Mouse (Mus musculus): ENCODE data around the gene Adprhl1. TPM values are rescaled to one million over a fixed set of nuclear protein-coding genes. Genes with fewer than 3 reads are reported as not detected.
A peak's percentile ranks its signal among the peaks of the same experiment; 100 is the strongest.

The Adprhl1 gene
- polyA plus RNA-seq (2015; fragmentation: Nextera tagmentation; extraction: Ambion mirVana): 0.48 and 1.4 TPM in 2 replicates

- ATAC-seq (replicated peaks; ENCODE audit: low FRiP score): peak; percentile 75
- Histone ChIP-seq H3K4me1 (no peaks in the 10 kb centered on the region), H3K4me2 (no peak within 1 kb of the TSS), H3K36me3 (peaks cover 38% of the 10 kb centered on the region), H3K27ac (no peak within 1 kb of the TSS), H3K4me3 (replicated peaks) (no peak within 1 kb of the TSS), H3K27me3 (peaks cover 6% of the 10 kb centered on the region; the same call in 1 of the 2 replicates), H3K9ac (no peak within 1 kb of the TSS), H3K9me3 (replicated peaks) (no peaks in the 10 kb centered on the region)
- WGBS: 37% methylated on average over 8 of the region's 8 CpGs
Measured at GRCm38 (mm10) chr8:13254019-13254418, at the start of gene Adprhl1. TSS of gene Adprhl1 (minus strand) at chr8:13254162.

- no peak for ATAC-seq (replicated peaks; ENCODE audit: low FRiP score)
- WGBS: 91% methylated on average over 7 of the region's 7 CpGs
- Histone ChIP-seq H3K9me3 (replicated peaks) (no peaks in the 10 kb centered on the region; the same call in 1 of the 2 replicates), H3K9ac (no peak overlapping the region), H3K36me3 (peaks cover 89% of the 10 kb centered on the region), H3K4me3 (replicated peaks) (no peak overlapping the region), H3K4me2 (no peak overlapping the region), H3K27ac (no peak overlapping the region), H3K27me3 (no peaks in the 10 kb centered on the region), H3K4me1 (no peaks in the 10 kb centered on the region)
Measured at GRCm38 (mm10) chr8:13301036-13301435, 47.1 kb upstream of the Adprhl1 start.

- Histone ChIP-seq H3K9ac (no peak overlapping the region), H3K9me3 (replicated peaks) (no peaks in the 10 kb centered on the region), H3K36me3 (peaks cover 89% of the 10 kb centered on the region), H3K27me3 (no peaks in the 10 kb centered on the region), H3K4me3 (replicated peaks) (no peak overlapping the region), H3K27ac (no peak overlapping the region), H3K4me2 (no peak overlapping the region), H3K4me1 (no peaks in the 10 kb centered on the region)
- WGBS: 91% methylated on average over 8 of the region's 8 CpGs
- ATAC-seq (replicated peaks; ENCODE audit: low FRiP score): no peak
Measured at GRCm38 (mm10) chr8:13299571-13299970, 45.6 kb upstream of the Adprhl1 start.

- Histone ChIP-seq H3K4me2 (no peak overlapping the region), H3K27ac (no peak overlapping the region), H3K9me3 (replicated peaks) (no peaks in the 10 kb centered on the region), H3K4me1 (peaks cover 17% of the 10 kb centered on the region), H3K36me3 (peaks cover 67% of the 10 kb centered on the region), H3K9ac (no peak overlapping the region), H3K27me3 (no peaks in the 10 kb centered on the region), H3K4me3 (replicated peaks) (no peak overlapping the region)
- WGBS: 93% methylated on average over 9 of the region's 9 CpGs
- no peak for ATAC-seq (replicated peaks; ENCODE audit: low FRiP score)
Measured at GRCm38 (mm10) chr8:13293677-13294470, 39.9 kb upstream of the Adprhl1 start.

- Histone ChIP-seq H3K4me2 (no peak overlapping the region), H3K27me3 (no peaks in the 10 kb centered on the region), H3K27ac (no peak overlapping the region), H3K4me3 (replicated peaks) (no peak overlapping the region), H3K9me3 (replicated peaks) (no peaks in the 10 kb centered on the region), H3K9ac (no peak overlapping the region), H3K36me3 (peaks cover 56% of the 10 kb centered on the region), H3K4me1 (peaks cover 20% of the 10 kb centered on the region)
- no peak for ATAC-seq (replicated peaks; ENCODE audit: low FRiP score)
- whole genome bisulfite sequencing: 27% methylated on average over 9 of the region's 9 CpGs
Measured at GRCm38 (mm10) chr8:13292364-13292763, 38.4 kb upstream of the Adprhl1 start.

- H3K27me3 ChIP-seq: no peaks in the 10 kb centered on the region
- peaks cover 32% of the 10 kb centered on the region for H3K4me1 ChIP-seq
- H3K4me2 ChIP-seq: peak overlapping the region; percentile 94
- H3K9ac ChIP-seq: peak overlapping the region; percentile 75
- no peak for ATAC-seq (replicated peaks; ENCODE audit: low FRiP score)
- WGBS: 2% methylated on average over 6 of the region's 6 CpGs
- peak overlapping the region; percentile 97 for H3K27ac ChIP-seq
- no peaks in the 10 kb centered on the region for H3K9me3 ChIP-seq (replicated peaks)
- H3K4me3 ChIP-seq (replicated peaks): peak overlapping the region; percentile 73
- H3K36me3 ChIP-seq: peaks cover 19% of the 10 kb centered on the region
Measured at GRCm38 (mm10) chr8:13288646-13289045, 34.7 kb upstream of the Adprhl1 start.

- Histone ChIP-seq H3K9me3 (replicated peaks) (no peaks in the 10 kb centered on the region), H3K9ac (peak within 1 kb of the TSS; percentile 75), H3K4me2 (peak within 1 kb of the TSS; percentile 94), H3K27ac (peak within 1 kb of the TSS; percentile 97), H3K27me3 (no peaks in the 10 kb centered on the region), H3K4me3 (replicated peaks) (peak within 1 kb of the TSS; percentile 73), H3K4me1 (peaks cover 32% of the 10 kb centered on the region), H3K36me3 (peaks cover 17% of the 10 kb centered on the region)
- peak; percentile 93 for ATAC-seq (replicated peaks; ENCODE audit: low FRiP score)
- WGBS: under 1% methylated on average over 79 of the region's 79 CpGs
Measured at GRCm38 (mm10) chr8:13287692-13288623, 34.0 kb upstream of the Adprhl1 start, which contains the start of the genes Dcun1d2 and Tmco3. TSS of gene Dcun1d2 (minus strand) at chr8:13288131. TSS of gene Tmco3 (plus strand) at chr8:13288190.

GRCm38 (mm10) chr8:13287304-13287691 lies 33.3 kb upstream of the Adprhl1 start:
- peak overlapping the region; percentile 97 for H3K27ac ChIP-seq
- peak overlapping the region; percentile 75 for H3K9ac ChIP-seq
- H3K4me1 ChIP-seq: peaks cover 28% of the 10 kb centered on the region
- WGBS: under 1% methylated on average over 34 of the region's 34 CpGs
- peak overlapping the region; percentile 94 for H3K4me2 ChIP-seq
- peak overlapping the region; percentile 73 for H3K4me3 ChIP-seq (replicated peaks)
- peak; percentile 85 for ATAC-seq (replicated peaks; ENCODE audit: low FRiP score)
- H3K36me3 ChIP-seq: peaks cover 12% of the 10 kb centered on the region; the same call in 1 of the 2 replicates
- H3K27me3 ChIP-seq: no peaks in the 10 kb centered on the region
- no peaks in the 10 kb centered on the region for H3K9me3 ChIP-seq (replicated peaks)

GRCm38 (mm10) chr8:13283200-13283599 lies 29.2 kb upstream of the Adprhl1 start:
- H3K4me1 ChIP-seq: peaks cover 13% of the 10 kb centered on the region
- no peak overlapping the region for H3K27ac ChIP-seq
- no peak overlapping the region for H3K9ac ChIP-seq
- no peak overlapping the region for H3K4me2 ChIP-seq
- ATAC-seq (replicated peaks; ENCODE audit: low FRiP score): no peak
- H3K36me3 ChIP-seq: peaks cover 5% of the 10 kb centered on the region
- H3K4me3 ChIP-seq (replicated peaks): no peak overlapping the region
- no peaks in the 10 kb centered on the region for H3K27me3 ChIP-seq
- WGBS: 74% methylated on average over 1 of the region's 1 CpGs
- no peaks in the 10 kb centered on the region for H3K9me3 ChIP-seq (replicated peaks)

- Histone ChIP-seq H3K4me1 (no peaks in the 10 kb centered on the region), H3K4me2 (no peak overlapping the region), H3K27me3 (no peaks in the 10 kb centered on the region), H3K27ac (no peak overlapping the region), H3K4me3 (replicated peaks) (no peak overlapping the region), H3K9ac (no peak overlapping the region), H3K9me3 (replicated peaks) (no peaks in the 10 kb centered on the region), H3K36me3 (peaks cover 26% of the 10 kb centered on the region)
- 59% methylated on average over 5 of the region's 5 CpGs for WGBS
- ATAC-seq (replicated peaks; ENCODE audit: low FRiP score): no peak
Measured at GRCm38 (mm10) chr8:13276941-13277447, 23.0 kb upstream of the Adprhl1 start.

GRCm38 (mm10) chr8:13272834-13273233 lies 18.9 kb upstream of the Adprhl1 start:
- H3K9me3 ChIP-seq (replicated peaks): no peaks in the 10 kb centered on the region
- H3K27ac ChIP-seq: no peak overlapping the region
- no peaks in the 10 kb centered on the region for H3K27me3 ChIP-seq
- H3K9ac ChIP-seq: no peak overlapping the region
- no peak overlapping the region for H3K4me3 ChIP-seq (replicated peaks)
- H3K36me3 ChIP-seq: peaks cover 53% of the 10 kb centered on the region
- 93% methylated on average over 5 of the region's 5 CpGs for WGBS
- no peak overlapping the region for H3K4me2 ChIP-seq
- ATAC-seq (replicated peaks; ENCODE audit: low FRiP score): no peak
- no peaks in the 10 kb centered on the region for H3K4me1 ChIP-seq

All from kidney, embryonic 15.5 days (tissue).